Mouse (Mus musculus) bone marrow macrophage, adult 2 months (primary cell): Measurements from ENCODE around the gene Cyb561a3.

ENCODE experiments used
- CTCF ChIP-seq: IDR thresholded peaks from 2 replicates; pipeline ENCODE4 v1.5.1; 2012; ENCODE audit warnings: low read depth, mild to moderate bottlenecking, low read length, moderate library complexity
- POLR2A ChIP-seq: IDR thresholded peaks from 2 replicates; pipeline ENCODE4 v1.6.1; 2012; ENCODE audit warnings: mild to moderate bottlenecking, low read depth, low read length, borderline replicate concordance

GRCm38 (mm10) chr19:10530082-10530481 lies 46.9 kb upstream of the Cyb561a3 start:
- TF ChIP-seq CTCF (no peak), POLR2A (no peak)
